Mouse (Mus musculus): Measurements from ENCODE around the gene Git1.

- TF ChIP-seq POLR2A (IDR thresholded peaks at IDR 0.05; ENCODE audit: insufficient read length, low read depth) (no peak), USF1 (IDR thresholded peaks at IDR 0.05; ENCODE audit: low read depth) (no peak), E2F4 (IDR thresholded peaks at IDR 0.05; ENCODE audit: insufficient read depth) (no peak), POLR2AphosphoS2 (IDR thresholded peaks at IDR 0.05; ENCODE audit: insufficient read length, low read depth) (no peak), SRF (IDR thresholded peaks at IDR 0.05; ENCODE audit: control insufficient read depth, insufficient read length, low read depth) (no peak), TCF12 (IDR thresholded peaks at IDR 0.05; ENCODE audit: insufficient read depth, poor library complexity, severe bottlenecking) (no peak), CEBPB (IDR thresholded peaks at IDR 0.05; ENCODE audit: insufficient read depth, poor library complexity, severe bottlenecking) (no peak), MAX (IDR thresholded peaks at IDR 0.05; ENCODE audit: low read depth) (no peak), REST (IDR thresholded peaks at IDR 0.05; ENCODE audit: insufficient read depth, insufficient read length) (no peak), MYOG (IDR thresholded peaks at IDR 0.05; ENCODE audit: control insufficient read depth in 1 of 3, insufficient read depth in 1 of 3, insufficient read length in 2 of 3, low read depth in 2 of 3) (no peak)
Measured at GRCm38 (mm10) chr11:77511336-77511735, 18.0 kb downstream of the Git1 start.
